Mouse (Mus musculus) heart, embryonic 10.5 days (tissue): ENCODE results near the gene Shq1. TPM values are rescaled to one million over a fixed set of nuclear protein-coding genes. Genes with fewer than 3 reads are reported as not detected.

ENCODE experiments used
- DNase-seq: peaks from one replicate; pipeline ENCODE4 v3.0.0-alpha.2; 2017; ENCODE audit warnings: low spot score
- H3K27ac ChIP-seq: fragments of 300-500 bp; sonication (generic); 2 replicates; pipeline ENCODE4 v1.5.1; 2016; ENCODE audit warnings: mild to moderate bottlenecking
- H3K27me3 ChIP-seq: fragments of 300-500 bp; sonication (generic); 2 replicates; pipeline ENCODE4 v1.6.1; 2016; ENCODE audit warnings: mild to moderate bottlenecking; ENCODE audit not compliant: poor library complexity, insufficient read depth, severe bottlenecking
- H3K36me3 ChIP-seq: fragments of 300-500 bp; sonication (generic); 2 replicates; pipeline ENCODE4 v1.6.1; 2016; ENCODE audit warnings: mild to moderate bottlenecking, moderate library complexity
- H3K4me1 ChIP-seq: fragments of 300-500 bp; sonication (generic); 2 replicates; pipeline ENCODE4 v1.6.1; 2016; ENCODE audit warnings: mild to moderate bottlenecking
- H3K4me3 ChIP-seq: fragments of 300-500 bp; sonication (generic); 2 replicates; pipeline ENCODE4 v1.5.1; 2016; ENCODE audit warnings: mild to moderate bottlenecking, moderate library complexity
- H3K9me3 ChIP-seq: fragments of 300-500 bp; sonication (generic); 2 replicates; pipeline ENCODE4 v1.6.1; 2016; ENCODE audit warnings: mild to moderate bottlenecking, moderate library complexity
- WGBS: fragments of 180-500 bp; shearing (Covaris S2); methylation state at CpG from one replicate; pipeline ENCODE4 v1.1.7; 2016; 5-methylcytosine and 5-hydroxymethylcytosine counted together
- polyA plus RNA-seq: library from polyadenylated mRNA; unstranded; fragments of >200 nt; fragmentation: Nextera tagmentation; extraction: Ambion mirVana; gene quantifications from 2 replicates; pipeline ENCODE4 v1.2.1, GENCODE M21; 2016

Gene Shq1
- polyA plus RNA-seq, 1 experiment from 2014 or later = 17.8 TPM

DNA sequence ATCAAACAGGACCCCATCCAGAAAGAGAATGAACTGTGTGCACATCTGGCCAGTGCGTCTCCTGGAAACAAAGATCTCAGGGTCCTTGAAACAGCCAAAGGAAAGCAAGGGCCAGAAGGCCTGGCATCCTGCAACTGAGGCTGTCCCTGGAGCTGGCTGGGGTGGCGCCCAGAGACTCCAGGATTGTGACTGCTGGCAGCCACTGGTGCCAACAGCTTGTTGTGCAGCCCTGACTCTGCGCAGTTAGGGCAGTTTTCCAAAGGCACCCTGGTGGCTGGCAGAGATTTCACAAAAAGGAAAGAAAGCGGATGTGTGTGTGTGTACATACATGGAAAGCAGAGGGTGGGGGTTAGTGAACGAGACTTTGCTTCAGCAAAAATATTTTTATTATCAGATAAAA, 10.6 kb downstream of the Shq1 start:
- peaks cover 6% of the 10 kb centered on the region for H3K4me1 ChIP-seq
- no peaks in the 10 kb centered on the region for H3K9me3 ChIP-seq
- no peaks in the 10 kb centered on the region for H3K27me3 ChIP-seq
- DNase-seq = no peak
- peaks cover 25% of the 10 kb centered on the region for H3K36me3 ChIP-seq
- WGBS = 84% methylated on average over 5 of the region's 5 CpGs
- H3K27ac ChIP-seq = no peak overlapping the region
- no peak overlapping the region for H3K4me3 ChIP-seq

DNA sequence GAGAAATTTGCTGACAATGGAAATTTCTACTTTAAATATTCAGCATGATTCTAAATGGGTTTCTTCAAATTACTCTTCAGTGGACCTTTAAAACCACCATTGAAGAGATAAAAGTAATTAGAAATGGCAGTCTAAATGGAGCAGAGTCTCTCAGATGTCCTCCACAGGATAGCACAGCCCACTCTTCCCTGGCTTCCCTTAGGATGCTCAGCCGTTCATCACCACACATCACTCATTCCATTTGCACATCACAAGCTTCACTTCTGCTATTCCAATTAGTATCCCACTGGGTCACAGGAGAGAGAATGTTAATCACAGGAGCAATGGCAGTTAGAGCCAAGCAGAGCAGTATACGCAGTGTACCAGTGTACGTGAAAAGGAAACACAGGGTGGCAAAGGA, 18.4 kb downstream of the Shq1 start:
- Histone ChIP-seq H3K9me3 (no peaks in the 10 kb centered on the region), H3K4me1 (no peaks in the 10 kb centered on the region), H3K4me3 (no peak overlapping the region), H3K27ac (no peak overlapping the region), H3K36me3 (peaks cover 14% of the 10 kb centered on the region; the same call in 1 of the 2 replicates), H3K27me3 (no peaks in the 10 kb centered on the region)
- DNase-seq = no peak
- WGBS = 79% methylated on average over 3 of the region's 3 CpGs

DNA sequence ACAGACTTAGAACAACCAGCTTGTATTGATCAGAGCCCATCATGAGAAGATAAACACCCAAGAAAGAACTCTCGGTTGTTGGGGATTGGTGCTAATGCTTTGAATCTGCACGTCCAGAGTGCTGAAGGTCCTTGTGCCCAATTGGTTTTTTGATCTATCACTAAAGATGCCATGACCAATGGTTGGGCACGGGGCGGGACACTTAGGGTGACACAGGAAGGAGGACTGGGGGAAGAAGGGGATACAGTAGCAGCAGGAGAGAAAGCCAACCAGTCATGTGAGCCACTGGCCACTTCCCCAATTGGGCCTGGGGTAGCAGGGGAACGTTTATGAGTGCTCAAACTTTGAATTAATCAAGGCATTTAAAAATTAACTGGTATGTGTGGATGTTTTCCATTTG, 23.8 kb downstream of the Shq1 start:
- H3K4me3 ChIP-seq = no peak overlapping the region
- no peak for DNase-seq
- H3K9me3 ChIP-seq = no peaks in the 10 kb centered on the region
- peaks cover 4% of the 10 kb centered on the region; the same call in 1 of the 2 replicates for H3K4me1 ChIP-seq
- H3K27me3 ChIP-seq = no peaks in the 10 kb centered on the region
- 0 out of 2 replicates have a peak, but pooled peaks cover 9% of the 10 kb centered on the region for H3K36me3 ChIP-seq
- H3K27ac ChIP-seq = no peak overlapping the region
- 78% methylated on average over 5 of the region's 5 CpGs for WGBS

DNA sequence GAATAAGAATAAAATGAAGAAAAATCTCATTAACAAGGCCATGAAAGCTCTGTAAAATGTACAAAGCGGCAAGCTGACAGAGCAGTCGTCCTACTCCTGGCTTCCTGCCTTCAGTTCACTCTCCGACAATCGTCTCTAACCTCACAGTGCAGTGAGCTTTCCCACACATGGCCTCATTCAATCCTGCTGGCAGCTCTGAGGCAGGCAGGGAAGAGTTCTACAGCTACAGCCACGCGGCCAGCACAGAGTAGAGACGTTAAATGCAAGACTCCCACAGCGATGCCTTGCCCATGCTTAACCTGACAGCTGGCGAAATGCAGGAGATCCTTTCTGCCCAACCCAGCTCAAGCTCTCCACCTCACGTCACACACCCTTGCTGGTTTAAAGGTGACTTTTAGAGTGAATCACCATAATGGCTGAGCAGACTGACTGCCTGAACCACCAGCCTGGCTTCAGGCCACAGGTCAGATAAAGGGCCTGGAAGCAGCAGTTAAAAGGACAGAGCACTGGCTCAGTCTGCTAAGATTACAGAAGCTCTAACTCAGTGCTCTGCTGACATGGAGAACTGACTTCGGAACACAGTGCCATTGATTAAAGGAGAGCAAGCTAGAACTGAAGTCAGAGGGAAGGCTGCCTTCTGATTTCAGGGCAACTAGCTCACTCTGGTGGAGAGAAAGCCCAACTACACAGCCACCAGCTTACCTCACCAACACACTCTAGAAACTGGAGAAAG, 25.3 kb downstream of the Shq1 start:
- Histone ChIP-seq H3K9me3 (no peaks in the 10 kb centered on the region), H3K27ac (no peak overlapping the region), H3K27me3 (no peaks in the 10 kb centered on the region), H3K4me3 (no peak overlapping the region), H3K4me1 (peaks cover 4% of the 10 kb centered on the region; the same call in 1 of the 2 replicates), H3K36me3 (0 out of 2 replicates have a peak, but pooled peaks cover 9% of the 10 kb centered on the region)
- no peak for DNase-seq
- 69% methylated on average over 11 of the region's 11 CpGs for WGBS

DNA sequence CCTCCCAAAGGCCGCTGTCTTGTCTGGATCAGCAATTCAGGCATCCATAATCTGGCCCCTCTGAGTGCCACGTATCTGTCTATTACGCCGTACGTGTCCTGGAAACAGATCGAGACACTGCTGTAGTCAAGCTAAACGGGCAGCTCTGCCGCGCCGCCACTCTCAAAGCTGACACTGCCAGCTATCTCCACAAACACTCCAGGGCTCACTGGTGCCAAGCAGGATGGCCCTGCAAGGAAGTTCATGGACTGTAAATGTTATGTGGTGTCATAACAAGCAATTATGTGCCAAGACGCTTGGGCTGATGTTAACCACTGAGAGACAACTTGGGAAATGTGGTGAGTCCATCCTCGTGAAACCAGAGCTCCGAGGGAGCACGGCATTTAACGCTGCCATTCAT, 26.3 kb downstream of the Shq1 start:
- H3K4me1 ChIP-seq = peaks cover 4% of the 10 kb centered on the region; the same call in 1 of the 2 replicates
- no peaks in the 10 kb centered on the region for H3K27me3 ChIP-seq
- H3K9me3 ChIP-seq = no peaks in the 10 kb centered on the region
- H3K27ac ChIP-seq = no peak overlapping the region
- 91% methylated on average over 15 of the region's 15 CpGs for WGBS
- no peak for DNase-seq
- no peak overlapping the region for H3K4me3 ChIP-seq
- H3K36me3 ChIP-seq = 0 out of 2 replicates have a peak, but pooled peaks cover 2% of the 10 kb centered on the region

DNA sequence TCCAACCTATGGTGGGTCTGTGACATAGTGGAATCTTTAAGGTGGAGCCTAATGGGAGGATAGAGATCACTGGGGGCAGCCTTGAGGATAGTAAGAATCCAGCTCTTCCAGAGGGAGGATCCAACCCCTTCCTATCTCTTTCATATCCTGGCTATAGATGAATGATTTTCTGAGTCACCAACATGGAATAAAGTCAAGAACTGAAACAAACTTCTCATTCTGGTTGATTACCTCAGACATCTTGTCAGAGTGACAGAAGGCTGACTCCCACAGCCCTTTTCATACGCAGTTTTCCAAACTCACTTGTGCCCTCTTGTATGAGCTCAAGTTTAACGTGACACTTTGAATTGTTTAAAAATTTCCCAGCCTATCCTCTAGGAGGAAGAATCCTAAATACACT, 28.2 kb downstream of the Shq1 start:
- Histone ChIP-seq H3K36me3 (0 out of 2 replicates have a peak, but pooled peaks cover 2% of the 10 kb centered on the region), H3K4me1 (peaks cover 4% of the 10 kb centered on the region; the same call in 1 of the 2 replicates), H3K27me3 (no peaks in the 10 kb centered on the region), H3K27ac (no peak overlapping the region), H3K9me3 (no peaks in the 10 kb centered on the region), H3K4me3 (no peak overlapping the region)
- no peak for DNase-seq
- WGBS = 87% methylated on average over 2 of the region's 2 CpGs

DNA sequence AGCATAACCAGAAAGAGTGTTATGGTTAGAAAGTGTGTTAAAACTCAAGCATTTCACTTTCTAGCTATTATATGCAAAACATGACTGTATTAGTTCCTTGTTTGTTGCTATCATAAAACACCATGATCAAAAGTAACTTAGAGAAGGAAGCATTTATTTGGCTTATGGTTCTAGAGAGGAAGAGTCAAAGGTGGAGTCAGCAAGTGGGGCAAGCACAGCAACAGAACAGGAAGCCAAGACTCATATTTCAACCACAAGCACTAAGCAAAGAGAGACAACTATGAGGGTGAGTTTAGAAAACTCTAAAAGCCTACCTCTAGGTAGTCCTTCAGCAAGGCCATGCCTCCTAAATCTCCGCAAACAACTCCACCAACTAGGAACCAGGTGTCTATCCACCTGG, 30.4 kb downstream of the Shq1 start:
- no peaks in the 10 kb centered on the region for H3K9me3 ChIP-seq
- DNase-seq = no peak
- H3K27ac ChIP-seq = no peak overlapping the region
- 84% methylated on average over 1 of the region's 1 CpGs for WGBS
- peaks cover 5% of the 10 kb centered on the region; the same call in 1 of the 2 replicates for H3K36me3 ChIP-seq
- no peak overlapping the region for H3K4me3 ChIP-seq
- peaks cover 1% of the 10 kb centered on the region; the same call in 1 of the 2 replicates for H3K4me1 ChIP-seq
- H3K27me3 ChIP-seq = no peaks in the 10 kb centered on the region

DNA sequence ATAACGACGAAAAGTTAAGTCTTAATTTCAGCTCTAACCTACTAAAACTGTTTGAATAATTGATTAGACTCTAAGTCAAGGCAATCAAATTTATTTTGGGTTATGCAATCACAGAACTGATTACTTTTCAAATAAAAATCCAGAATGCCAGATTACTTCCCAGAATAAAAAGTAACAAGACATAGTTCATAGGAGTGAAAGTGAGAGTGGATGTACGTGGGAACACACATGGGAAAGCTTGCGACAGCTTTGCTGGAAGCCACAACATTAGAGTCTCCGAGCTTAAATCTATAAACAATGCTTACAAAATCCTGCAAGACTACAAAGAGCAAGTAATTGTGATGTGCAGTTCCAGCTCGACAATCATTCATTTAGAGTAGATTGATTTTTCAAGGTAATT, 41.9 kb downstream of the Shq1 start:
- Histone ChIP-seq H3K27me3 (no peaks in the 10 kb centered on the region), H3K9me3 (no peaks in the 10 kb centered on the region), H3K36me3 (peaks cover 11% of the 10 kb centered on the region; the same call in 1 of the 2 replicates), H3K4me3 (no peak overlapping the region), H3K27ac (no peak overlapping the region), H3K4me1 (0 out of 2 replicates have a peak, but pooled peaks cover 9% of the 10 kb centered on the region)
- 90% methylated on average over 6 of the region's 6 CpGs for WGBS
- DNase-seq = no peak

DNA sequence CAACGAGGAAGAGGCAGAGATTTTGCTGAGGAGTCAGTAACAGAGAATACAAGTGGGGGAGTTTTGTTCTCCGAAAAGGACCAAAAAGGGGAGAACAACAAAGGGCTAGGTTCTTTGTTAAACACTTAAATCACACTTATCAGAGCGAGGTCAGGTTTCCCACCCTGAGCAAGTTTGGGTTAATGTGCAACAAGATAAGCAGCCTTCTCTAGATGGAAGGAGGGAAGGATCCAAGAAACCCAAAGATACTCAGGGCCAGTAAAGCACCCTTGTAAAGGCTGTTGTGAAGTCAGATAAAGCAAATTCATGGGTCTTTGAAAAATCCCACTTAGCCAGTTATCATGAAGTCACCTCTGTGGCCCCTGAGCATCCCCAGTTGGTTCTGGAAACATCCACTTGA, 42.7 kb downstream of the Shq1 start:
- Histone ChIP-seq H3K27me3 (no peaks in the 10 kb centered on the region), H3K4me1 (peaks cover 9% of the 10 kb centered on the region; the same call in 1 of the 2 replicates), H3K36me3 (peaks cover 11% of the 10 kb centered on the region; the same call in 1 of the 2 replicates), H3K4me3 (no peak overlapping the region), H3K9me3 (no peaks in the 10 kb centered on the region), H3K27ac (no peak overlapping the region)
- no peak for DNase-seq
- 55% methylated on average over 3 of the region's 3 CpGs for WGBS

DNA sequence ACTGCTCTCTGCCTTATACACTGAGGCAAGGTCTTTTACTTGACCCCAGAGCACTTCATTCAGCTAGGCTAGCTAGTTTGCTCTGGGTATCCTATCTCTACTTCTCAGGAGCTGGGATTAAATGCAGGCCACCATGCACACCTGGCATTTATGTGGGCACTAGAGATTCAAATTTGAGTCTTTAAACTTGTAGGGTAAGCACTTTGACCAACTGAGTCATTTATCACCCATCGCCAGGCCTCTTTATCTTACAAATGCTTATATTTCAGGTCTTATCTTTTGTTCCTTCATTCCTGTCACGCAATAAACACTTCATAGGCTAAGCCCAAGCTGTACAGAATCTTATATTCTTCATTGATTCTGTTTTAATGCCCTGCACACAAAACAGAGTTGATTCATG, 47.0 kb downstream of the Shq1 start:
- H3K9me3 ChIP-seq = no peaks in the 10 kb centered on the region
- 0 out of 2 replicates have a peak, but pooled peaks cover 7% of the 10 kb centered on the region for H3K36me3 ChIP-seq
- 69% methylated on average over 2 of the region's 2 CpGs for WGBS
- no peak overlapping the region for H3K27ac ChIP-seq
- DNase-seq = no peak
- H3K4me1 ChIP-seq = peaks cover 13% of the 10 kb centered on the region; the same call in 1 of the 2 replicates
- no peak overlapping the region for H3K4me3 ChIP-seq
- no peaks in the 10 kb centered on the region for H3K27me3 ChIP-seq

DNA sequence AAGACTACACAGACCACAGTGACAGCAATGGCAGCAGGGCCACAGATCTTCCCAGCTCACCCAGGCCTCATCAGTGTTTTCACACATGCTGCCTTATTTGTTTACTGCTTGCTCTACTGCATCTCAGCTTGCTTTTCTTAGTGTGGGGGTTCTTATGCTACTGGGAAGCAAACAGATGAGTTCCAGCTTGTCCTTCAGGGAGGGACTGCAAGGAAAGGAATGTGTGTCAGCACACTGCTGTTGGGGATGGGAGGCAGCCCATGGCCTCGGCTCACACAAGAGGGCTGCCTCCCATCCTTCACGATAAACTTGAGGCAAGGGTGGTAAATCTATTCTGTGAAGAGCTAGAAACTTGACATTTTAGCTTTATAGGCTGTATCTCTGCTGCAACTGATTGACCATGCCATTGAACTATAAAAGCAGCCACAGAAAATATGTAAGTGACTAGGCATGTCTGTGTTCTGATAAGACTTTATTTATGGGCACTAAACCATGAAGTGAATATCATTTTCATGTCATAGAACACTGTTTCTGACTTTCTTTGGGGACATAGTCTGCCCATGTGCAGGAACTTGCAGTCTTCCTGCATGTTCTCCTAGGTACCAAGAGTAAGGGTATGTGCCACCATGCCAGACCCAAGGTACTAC, 48.0 kb downstream of the Shq1 start:
- Histone ChIP-seq H3K36me3 (0 out of 2 replicates have a peak, but pooled peaks cover 7% of the 10 kb centered on the region), H3K9me3 (no peaks in the 10 kb centered on the region), H3K27me3 (no peaks in the 10 kb centered on the region), H3K27ac (no peak overlapping the region), H3K4me1 (peaks cover 13% of the 10 kb centered on the region; the same call in 1 of the 2 replicates), H3K4me3 (no peak overlapping the region)
- DNase-seq = no peak
- 30% methylated on average over 2 of the region's 2 CpGs for WGBS

DNA sequence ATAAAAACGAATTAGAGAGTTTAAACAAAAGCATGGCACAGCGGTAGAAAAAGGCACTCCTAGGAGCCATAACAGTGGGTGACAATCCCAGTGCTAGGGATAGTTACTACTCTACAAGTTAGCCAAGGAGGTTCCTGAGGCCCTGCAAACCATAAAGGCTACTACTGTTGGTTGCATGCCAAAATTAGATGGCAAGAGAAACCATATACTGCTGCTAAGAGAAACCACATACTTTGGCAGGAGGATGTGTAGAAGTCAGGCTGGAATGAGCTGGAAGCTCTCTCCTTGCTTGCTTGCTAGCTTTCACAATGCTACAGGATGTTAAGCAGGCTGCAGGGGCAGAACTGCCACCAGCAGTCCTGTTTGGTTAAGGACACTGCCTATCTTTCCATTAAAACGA, 50.5 kb downstream of the Shq1 start:
- Histone ChIP-seq H3K27ac (no peak overlapping the region), H3K36me3 (no peaks in the 10 kb centered on the region), H3K9me3 (no peaks in the 10 kb centered on the region), H3K27me3 (no peaks in the 10 kb centered on the region), H3K4me3 (no peak overlapping the region), H3K4me1 (peaks cover 5% of the 10 kb centered on the region; the same call in 1 of the 2 replicates)
- DNase-seq = no peak
- 77% methylated on average over 3 of the region's 3 CpGs for WGBS

DNA sequence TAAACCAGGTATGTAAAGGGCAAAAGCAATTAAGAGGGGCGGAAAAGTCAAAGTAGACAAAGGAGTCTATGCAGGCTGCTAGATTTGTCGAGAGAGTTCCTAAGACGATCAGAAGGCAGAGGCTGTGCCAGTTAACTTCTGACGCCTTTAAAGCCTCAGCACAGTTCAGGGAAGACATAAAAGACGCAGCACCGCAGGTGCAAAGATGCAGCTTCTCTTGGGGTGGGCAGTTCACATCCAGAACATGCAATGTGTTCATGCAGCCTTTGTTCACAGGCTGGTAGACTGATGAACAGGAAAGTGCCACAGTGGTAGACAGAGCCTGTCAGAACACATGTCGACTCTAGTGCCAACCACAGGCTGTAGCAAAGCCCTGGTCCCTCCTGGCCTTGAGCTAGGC, 51.6 kb downstream of the Shq1 start:
- Histone ChIP-seq H3K27me3 (no peaks in the 10 kb centered on the region), H3K36me3 (no peaks in the 10 kb centered on the region), H3K9me3 (no peaks in the 10 kb centered on the region), H3K27ac (no peak overlapping the region), H3K4me1 (peaks cover 5% of the 10 kb centered on the region; the same call in 1 of the 2 replicates), H3K4me3 (no peak overlapping the region)
- 92% methylated on average over 7 of the region's 7 CpGs for WGBS
- DNase-seq = no peak
